In genomic region chr7:101833352-101833751, GRCm38 (mm10) we compare ENCODE assay signal across 19 mouse cellular contexts. TPM values are rescaled to one million over a fixed set of nuclear protein-coding genes. Genes with fewer than 3 reads are reported as not detected.
DNase-seq lines count a peak whose midpoint lies in the region; ATAC-seq and TF ChIP-seq lines count a peak whose summit lies in the region.
"Had no signal": no experiment of that assay in that cellular context is flagged by ENCODE, and none has a peak within 500 bp of the region (broad histone marks: within the 10 kb centered on the region; RNA-seq: fewer than 3 reads in every experiment).

No protein-coding gene starts in this region.

- no peak overlapping the region for H3K4me3 ChIP-seq in heart, embryonic 10.5 days
- no peak overlapping the region for H3K4me3 ChIP-seq in layer of hippocampus, adult 2 months
- H3K4me3 ChIP-seq in embryonic facial prominence, embryonic 15.5 days (replicated peaks) = no peak overlapping the region
- H3K4me3 ChIP-seq: kidney, embryonic 15.5 days; liver, embryonic 15.5 days; neural tube, embryonic 15.5 days had no signal

- no peaks in the 10 kb centered on the region for H3K9me3 ChIP-seq in heart, embryonic 10.5 days
- no peaks in the 10 kb centered on the region for H3K9me3 ChIP-seq in embryonic facial prominence, embryonic 15.5 days (replicated peaks)
- H3K9me3 ChIP-seq: embryonic facial prominence, embryonic 12.5 days; kidney, embryonic 15.5 days; liver, embryonic 15.5 days; neural tube, embryonic 15.5 days had no signal

- no peak overlapping the region for H3K4me2 ChIP-seq in embryonic facial prominence, embryonic 15.5 days (replicated peaks)
- H3K4me2 ChIP-seq: liver, embryonic 15.5 days had no signal

- H3K9ac ChIP-seq in embryonic facial prominence, embryonic 15.5 days = no peak overlapping the region
- H3K9ac ChIP-seq: kidney, embryonic 15.5 days; liver, embryonic 15.5 days; neural tube, embryonic 15.5 days had no signal

- TF ChIP-seq CTCF in layer of hippocampus, adult 2 months (conservative IDR thresholded peaks at IDR 0.05) = 0 out of 2 replicates have a peak, but pooled peaks have one; percentile 9

- H3K27ac ChIP-seq in heart, embryonic 10.5 days = 0 out of 2 replicates have a peak overlapping the region, but pooled peaks have one; percentile 62
- no peak overlapping the region for H3K27ac ChIP-seq in layer of hippocampus, adult 2 months
- H3K27ac ChIP-seq in embryonic facial prominence, embryonic 15.5 days (replicated peaks) = peak overlapping the region; percentile 95; the same call in 1 of the 2 replicates
- H3K27ac ChIP-seq: liver, embryonic 15.5 days; macrophage; neural tube, embryonic 15.5 days had no signal

- WGBS in heart, embryonic 10.5 days = 71% methylated on average over 5 of the region's 5 CpGs
- 64% methylated on average over 5 of the region's 5 CpGs for WGBS in embryonic facial prominence, embryonic 15.5 days

- H3K36me3 ChIP-seq in heart, embryonic 10.5 days = peaks cover 60% of the 10 kb centered on the region
- peaks cover 53% of the 10 kb centered on the region for H3K36me3 ChIP-seq in embryonic facial prominence, embryonic 15.5 days

- peaks cover 29% of the 10 kb centered on the region for H3K4me1 ChIP-seq in heart, embryonic 10.5 days
- peaks cover 37% of the 10 kb centered on the region for H3K4me1 ChIP-seq in embryonic facial prominence, embryonic 15.5 days

- ATAC-seq in embryonic facial prominence, embryonic 15.5 days (ENCODE audit: insufficient number of reproducible peaks, low FRiP score, low TSS enrichment, low read depth) = no peak

- DNase-seq in heart, embryonic 10.5 days (ENCODE audit: low spot score) = no peak
- no peak for DNase-seq in heart, adult 9 months (ENCODE audit: low spot score in 2 of 2)
- DNase-seq in layer of hippocampus, adult 2 months (ENCODE audit: low spot score in 2 of 2) = no peak
- DNase-seq in layer of hippocampus, postnatal 10 days (ENCODE audit: low spot score in 2 of 2) = no peak
- DNase-seq in ES-CJ7 (ENCODE audit: low read depth, low spot score) = peak; percentile 67
- DNase-seq in layer of hippocampus, postnatal 36 days = no peak
- DNase-seq in layer of hippocampus, adult 11-12 months (ENCODE audit: low spot score) = no peak
- DNase-seq: adrenal gland, postnatal 10 days; cerebellum, adult 9-11 months; retina, postnatal 1 day had no signal

- H3K27me3 ChIP-seq in heart, embryonic 10.5 days (ENCODE audit: insufficient read depth, poor library complexity, severe bottlenecking) = no peaks in the 10 kb centered on the region
- no peaks in the 10 kb centered on the region for H3K27me3 ChIP-seq in embryonic facial prominence, embryonic 15.5 days
- H3K27me3 ChIP-seq: embryonic facial prominence, embryonic 12.5 days; kidney, embryonic 15.5 days had no signal

RNA-seq across cellular contexts. Expression of gene Inppl1, which starts 4.7 kb away (rescaled TPM):
- polyA plus RNA-seq in heart, embryonic 10.5 days (2016; fragmentation: Nextera tagmentation; extraction: Ambion mirVana) = 44.9 and 61.0 TPM in 2 replicates
- 10 to 100 TPM; 26.7 to 28.4 TPM for total RNA-seq in layer of hippocampus, adult 2 months (2021)
- 10 to 100 TPM; 24.0 to 26.3 TPM for total RNA-seq in layer of hippocampus, postnatal 10 days (2021)
- polyA plus RNA-seq in embryonic facial prominence, embryonic 15.5 days (2015; fragmentation: Nextera tagmentation; extraction: Ambion mirVana) = 48.0 and 57.4 TPM in 2 replicates
- 10 to 100 TPM; 28.7 to 29.2 TPM for total RNA-seq in layer of hippocampus, postnatal 36 days (2021)

RNA-seq across cellular contexts. Expression of gene Phox2a, which starts 15.2 kb away (rescaled TPM):
- 0.15 and 0.36 TPM in 2 replicates for polyA plus RNA-seq in heart, embryonic 10.5 days (2016; fragmentation: Nextera tagmentation; extraction: Ambion mirVana)
- total RNA-seq in layer of hippocampus, adult 2 months (2021) = not detected
- not detected for total RNA-seq in layer of hippocampus, postnatal 10 days (2021)
- polyA plus RNA-seq in embryonic facial prominence, embryonic 15.5 days (2015; fragmentation: Nextera tagmentation; extraction: Ambion mirVana) = 0.34 and 0.45 TPM in 2 replicates
- not detected for total RNA-seq in layer of hippocampus, postnatal 36 days (2021)
- total RNA-seq: left cerebral cortex, postnatal 36 days; monocyte, adult 5-6 weeks had no signal
- polyA plus RNA-seq: frontal cortex, adult 2 months; liver, embryonic 15.5 days; macrophage had no signal

RNA-seq across cellular contexts. Expression of gene Folr2, which starts 23.6 kb away (rescaled TPM):
- not detected in 2 replicates for polyA plus RNA-seq in heart, embryonic 10.5 days (2016; fragmentation: Nextera tagmentation; extraction: Ambion mirVana)
- total RNA-seq in layer of hippocampus, adult 2 months (2021) = under 1 TPM in 1 of 2 experiments, not detected in 1; 0.36 TPM
- total RNA-seq in layer of hippocampus, postnatal 10 days (2021) = 1 to 10 TPM; 1.2 to 1.3 TPM
- polyA plus RNA-seq in embryonic facial prominence, embryonic 15.5 days (2015; fragmentation: Nextera tagmentation; extraction: Ambion mirVana) = 3.5 and 4.2 TPM in 2 replicates
- not detected for total RNA-seq in layer of hippocampus, postnatal 36 days (2021)
- total RNA-seq: monocyte, adult 5-6 weeks had no signal
- polyA plus RNA-seq: embryonic facial prominence, embryonic 12.5 days had no signal

RNA-seq across cellular contexts. Expression of gene Anapc15, which starts 30.2 kb away (rescaled TPM):
- polyA plus RNA-seq in heart, embryonic 10.5 days (2016; fragmentation: Nextera tagmentation; extraction: Ambion mirVana) = 83.0 and 94.3 TPM in 2 replicates
- 10 to 100 TPM; 24.5 to 29.3 TPM for total RNA-seq in layer of hippocampus, adult 2 months (2021)
- 10 to 100 TPM; 31.8 to 34.3 TPM for total RNA-seq in layer of hippocampus, postnatal 10 days (2021)
- 56.6 and 61.0 TPM in 2 replicates for polyA plus RNA-seq in embryonic facial prominence, embryonic 15.5 days (2015; fragmentation: Nextera tagmentation; extraction: Ambion mirVana)
- total RNA-seq in layer of hippocampus, postnatal 36 days (2021) = 10 to 100 TPM; 27.9 to 30.1 TPM

RNA-seq across cellular contexts. Expression of gene Folr1, which starts 37.2 kb away (rescaled TPM):
- 2.1 and 2.7 TPM in 2 replicates for polyA plus RNA-seq in heart, embryonic 10.5 days (2016; fragmentation: Nextera tagmentation; extraction: Ambion mirVana)
- 1 to 10 TPM in 1 of 2 experiments, not detected in 1; 1.2 TPM for total RNA-seq in layer of hippocampus, adult 2 months (2021)
- 10 to 100 TPM in 1 of 2 experiments, 1 to 10 TPM in 1; 1.3 to 17.2 TPM for total RNA-seq in layer of hippocampus, postnatal 10 days (2021)
- 0.35 and 0.81 TPM in 2 replicates for polyA plus RNA-seq in embryonic facial prominence, embryonic 15.5 days (2015; fragmentation: Nextera tagmentation; extraction: Ambion mirVana)
- 1 to 10 TPM in 1 of 2 experiments, under 1 TPM in 1; 0.62 to 4.9 TPM for total RNA-seq in layer of hippocampus, postnatal 36 days (2021)
- total RNA-seq: monocyte, adult 5-6 weeks had no signal
- polyA plus RNA-seq: macrophage had no signal
